Mouse (Mus musculus): ENCODE data around the gene Ttc30a1.

DNA sequence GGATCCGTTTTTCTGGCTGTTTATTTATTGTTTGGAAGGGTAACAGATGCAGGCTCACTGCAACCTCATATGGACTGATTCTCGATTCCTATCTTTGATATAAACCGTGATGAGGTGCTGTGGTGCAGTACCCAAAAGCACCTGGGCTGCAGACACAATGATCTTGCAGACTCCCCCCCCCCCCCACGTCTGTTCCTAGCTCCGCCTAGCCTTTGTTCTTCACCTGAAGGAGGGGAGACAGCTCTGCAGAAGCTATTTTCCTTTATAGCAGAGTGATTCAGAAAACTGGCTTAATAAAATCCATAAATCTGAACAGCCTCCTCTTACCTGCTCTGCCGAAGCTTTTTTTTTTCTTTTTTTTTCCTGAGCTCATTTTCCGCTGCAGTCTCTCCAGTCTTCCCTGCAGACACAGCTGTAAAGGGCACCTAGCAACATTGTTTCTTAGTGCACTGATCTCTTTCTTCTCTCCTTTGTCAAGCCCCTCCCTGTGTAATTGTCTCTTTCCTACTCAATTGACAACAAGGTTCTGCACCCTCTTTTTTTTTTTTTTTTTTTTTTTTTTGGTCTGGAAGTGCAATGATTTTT lies 7.1 kb upstream of the Ttc30a1 start:
- TF ChIP-seq CTCF (IDR thresholded peaks at IDR 0.05; ENCODE audit: borderline replicate concordance, control insufficient read depth, extremely low read depth, insufficient read depth, low read length, poor library complexity) (no peak), POLR2A (IDR thresholded peaks at IDR 0.05; ENCODE audit: control insufficient read depth, extremely low read depth, insufficient read depth, low read length, poor library complexity) (no peak)
